Mouse (Mus musculus): ENCODE measurements around the gene Zic4. TPM values are rescaled to one million over a fixed set of nuclear protein-coding genes. Genes with fewer than 3 reads are reported as not detected.

Gene Zic4
- total and polyA plus RNA-seq, 2 experiments from 2014 or later = 33.5 to 73.4 TPM

GRCm38 (mm10) chr9:91387740-91388080 lies 25.5 kb downstream of the Zic4 start:
- no peak overlapping the region for H3K27ac ChIP-seq (ENCODE audit: low read depth, low read length)
- no peak overlapping the region for H3K4me2 ChIP-seq (ENCODE audit: low read depth, low read length, poor library complexity, severe bottlenecking)
- WGBS = 18% methylated on average over 5 of the region's 5 CpGs
- H3K9me3 ChIP-seq (ENCODE audit: low read length) = no peaks in the 10 kb centered on the region
- H3K27me3 ChIP-seq (ENCODE audit: insufficient read depth, low read length) = peaks cover 83% of the 10 kb centered on the region
- H3K4me3 ChIP-seq (ENCODE audit: low read depth, low read length) = no peak overlapping the region
- TF ChIP-seq CTCF (IDR thresholded peaks at IDR 0.05) = no peak
- H3K36me3 ChIP-seq (ENCODE audit: insufficient read depth, low read length) = no peaks in the 10 kb centered on the region
- no peaks in the 10 kb centered on the region for H3K4me1 ChIP-seq (ENCODE audit: insufficient read depth, low read length)
- H3K9ac ChIP-seq (replicated peaks; ENCODE audit: low read length, poor library complexity, severe bottlenecking) = no peak overlapping the region
- no peak for DNase-seq (ENCODE audit: low spot score)
- no peak for ATAC-seq (ENCODE audit: low FRiP score)

- 24% methylated on average over 4 of the region's 4 CpGs for WGBS
- Histone ChIP-seq H3K4me1 (ENCODE audit: insufficient read depth, low read length) (no peaks in the 10 kb centered on the region), H3K4me3 (ENCODE audit: low read depth, low read length) (no peak overlapping the region), H3K9ac (replicated peaks; ENCODE audit: low read length, poor library complexity, severe bottlenecking) (no peak overlapping the region), H3K9me3 (ENCODE audit: low read length) (no peaks in the 10 kb centered on the region), H3K36me3 (ENCODE audit: insufficient read depth, low read length) (no peaks in the 10 kb centered on the region), H3K27me3 (ENCODE audit: insufficient read depth, low read length) (peaks cover 85% of the 10 kb centered on the region), H3K27ac (ENCODE audit: low read depth, low read length) (no peak overlapping the region), H3K4me2 (ENCODE audit: low read depth, low read length, poor library complexity, severe bottlenecking) (no peak overlapping the region)
- ATAC-seq (ENCODE audit: low FRiP score) (no peak), DNase-seq (ENCODE audit: low spot score) (no peak)
- no peak for TF ChIP-seq CTCF (IDR thresholded peaks at IDR 0.05)
Observed at GRCm38 (mm10) chr9:91388173-91388572, 26.0 kb downstream of the Zic4 start.

- no peaks in the 10 kb centered on the region for H3K36me3 ChIP-seq (ENCODE audit: insufficient read depth, low read length)
- peaks cover 89% of the 10 kb centered on the region for H3K27me3 ChIP-seq (ENCODE audit: insufficient read depth, low read length)
- no peak overlapping the region for H3K27ac ChIP-seq (ENCODE audit: low read depth, low read length)
- no peak for ATAC-seq (ENCODE audit: low FRiP score)
- H3K9ac ChIP-seq (replicated peaks; ENCODE audit: low read length, poor library complexity, severe bottlenecking) = no peak overlapping the region
- H3K4me2 ChIP-seq (ENCODE audit: low read depth, low read length, poor library complexity, severe bottlenecking) = no peak overlapping the region
- H3K4me1 ChIP-seq (ENCODE audit: insufficient read depth, low read length) = no peaks in the 10 kb centered on the region
- TF ChIP-seq CTCF (IDR thresholded peaks at IDR 0.05) = no peak
- no peak overlapping the region for H3K4me3 ChIP-seq (ENCODE audit: low read depth, low read length)
- WGBS = 17% methylated on average over 8 of the region's 8 CpGs
- no peak for DNase-seq (ENCODE audit: low spot score)
- no peaks in the 10 kb centered on the region for H3K9me3 ChIP-seq (ENCODE audit: low read length)
Observed at GRCm38 (mm10) chr9:91393376-91394068, 31.3 kb downstream of the Zic4 start.

GRCm38 (mm10) chr9:91394211-91394646 lies 32.0 kb downstream of the Zic4 start:
- Histone ChIP-seq H3K27ac (ENCODE audit: low read depth, low read length) (no peak overlapping the region), H3K9me3 (ENCODE audit: low read length) (no peaks in the 10 kb centered on the region), H3K4me3 (ENCODE audit: low read depth, low read length) (no peak overlapping the region), H3K4me2 (ENCODE audit: low read depth, low read length, poor library complexity, severe bottlenecking) (no peak overlapping the region), H3K36me3 (ENCODE audit: insufficient read depth, low read length) (no peaks in the 10 kb centered on the region), H3K4me1 (ENCODE audit: insufficient read depth, low read length) (no peaks in the 10 kb centered on the region), H3K9ac (replicated peaks; ENCODE audit: low read length, poor library complexity, severe bottlenecking) (no peak overlapping the region), H3K27me3 (ENCODE audit: insufficient read depth, low read length) (peaks cover 88% of the 10 kb centered on the region)
- DNase-seq (ENCODE audit: low spot score) = no peak
- ATAC-seq (ENCODE audit: low FRiP score) = no peak
- WGBS = 8% methylated on average over 14 of the region's 14 CpGs
- TF ChIP-seq CTCF (IDR thresholded peaks at IDR 0.05) = no peak

- TF ChIP-seq CTCF (IDR thresholded peaks at IDR 0.05) = no peak
- no peaks in the 10 kb centered on the region for H3K36me3 ChIP-seq (ENCODE audit: insufficient read depth, low read length)
- no peak overlapping the region for H3K9ac ChIP-seq (replicated peaks; ENCODE audit: low read length, poor library complexity, severe bottlenecking)
- H3K4me2 ChIP-seq (ENCODE audit: low read depth, low read length, poor library complexity, severe bottlenecking) = no peak overlapping the region
- no peaks in the 10 kb centered on the region for H3K4me1 ChIP-seq (ENCODE audit: insufficient read depth, low read length)
- H3K27me3 ChIP-seq (ENCODE audit: insufficient read depth, low read length) = peaks cover 89% of the 10 kb centered on the region
- H3K9me3 ChIP-seq (ENCODE audit: low read length) = no peaks in the 10 kb centered on the region
- 10% methylated on average over 14 of the region's 14 CpGs for WGBS
- ATAC-seq (ENCODE audit: low FRiP score) (no peak), DNase-seq (ENCODE audit: low spot score) (no peak)
- no peak overlapping the region for H3K27ac ChIP-seq (ENCODE audit: low read depth, low read length)
- no peak overlapping the region for H3K4me3 ChIP-seq (ENCODE audit: low read depth, low read length)
Observed at GRCm38 (mm10) chr9:91395066-91395772, 33.0 kb downstream of the Zic4 start.

- DNase-seq (ENCODE audit: low spot score) (no peak), ATAC-seq (ENCODE audit: low FRiP score) (no peak)
- Histone ChIP-seq H3K4me3 (ENCODE audit: low read depth, low read length) (no peak overlapping the region), H3K36me3 (ENCODE audit: insufficient read depth, low read length) (no peaks in the 10 kb centered on the region), H3K4me1 (ENCODE audit: insufficient read depth, low read length) (no peaks in the 10 kb centered on the region), H3K4me2 (ENCODE audit: low read depth, low read length, poor library complexity, severe bottlenecking) (no peak overlapping the region), H3K9me3 (ENCODE audit: low read length) (no peaks in the 10 kb centered on the region), H3K9ac (replicated peaks; ENCODE audit: low read length, poor library complexity, severe bottlenecking) (no peak overlapping the region), H3K27ac (ENCODE audit: low read depth, low read length) (no peak overlapping the region), H3K27me3 (ENCODE audit: insufficient read depth, low read length) (peaks cover 86% of the 10 kb centered on the region)
- WGBS = 31% methylated on average over 7 of the region's 7 CpGs
- no peak for TF ChIP-seq CTCF (IDR thresholded peaks at IDR 0.05)
Observed at GRCm38 (mm10) chr9:91399976-91400375, 37.8 kb downstream of the Zic4 start.

Data from midbrain, postnatal 0 days (tissue).